Mouse (Mus musculus) lung, embryonic 16.5 days (tissue): ENCODE data around the gene Rasd2. TPM values are rescaled to one million over a fixed set of nuclear protein-coding genes. Genes with fewer than 3 reads are reported as not detected.

Experiments
- ATAC-seq: fragments of 200-750 bp; cut with Nextera tagmentation; 2 replicates; pipeline ENCODE4 v1.8.0; 2017; ENCODE audit warnings: low read depth, mild to moderate bottlenecking, moderate library complexity
- H3K27ac ChIP-seq: fragments of 300-500 bp; sonication (generic); 2 replicates; pipeline ENCODE4 v1.5.1; 2014; ENCODE audit warnings: mild to moderate bottlenecking, control low read depth, low read length
- H3K27me3 ChIP-seq: fragments of 300-500 bp; sonication (generic); 2 replicates; pipeline ENCODE4 v1.6.1; 2014; ENCODE audit warnings: low read depth, low read length, mixed read lengths; ENCODE audit not compliant: control insufficient read depth, insufficient read depth
- H3K36me3 ChIP-seq: fragments of 300-500 bp; sonication (generic); 2 replicates; pipeline ENCODE4 v1.6.1; 2014; ENCODE audit warnings: low read length; ENCODE audit not compliant: control insufficient read depth, insufficient read depth
- H3K4me1 ChIP-seq: fragments of 300-500 bp; sonication (generic); replicated peaks from 2 replicates; pipeline ENCODE4 v1.6.1; 2014; ENCODE audit warnings: low read length, mixed read lengths; ENCODE audit not compliant: control insufficient read depth, insufficient read depth
- H3K4me2 ChIP-seq: fragments of 300-500 bp; sonication (generic); 2 replicates; pipeline ENCODE4 v1.6.1; 2014; ENCODE audit warnings: low read depth, low read length, control low read depth
- H3K4me3 ChIP-seq: fragments of 300-500 bp; sonication (generic); 2 replicates; pipeline ENCODE4 v1.5.1; 2014; ENCODE audit warnings: mild to moderate bottlenecking, low read length, control low read depth
- H3K9ac ChIP-seq: fragments of 300-500 bp; sonication (generic); 2 replicates; pipeline ENCODE4 v1.6.1; 2014; ENCODE audit warnings: low read length, control low read depth
- H3K9me3 ChIP-seq: fragments of 300-500 bp; sonication (generic); 2 replicates; pipeline ENCODE4 v1.6.1; 2016; ENCODE audit warnings: low read length; ENCODE audit not compliant: control insufficient read depth
- WGBS: fragments of 180-500 bp; shearing (Covaris S2); extraction: QIAGEN DNeasy Blood & Tissue Kit; methylation state at CpG from one replicate; pipeline ENCODE4 v1.1.7; 2014; 5-methylcytosine and 5-hydroxymethylcytosine counted together
- polyA plus RNA-seq: library from polyadenylated mRNA; unstranded; fragments of >200 nt; fragmentation: Nextera tagmentation; extraction: Ambion mirVana; gene quantifications from 2 replicates; pipeline ENCODE4 v1.2.1, GENCODE M21; 2015

Gene Rasd2
- polyA plus RNA-seq, 1 experiment from 2014 or later = 0.59 TPM

DNA sequence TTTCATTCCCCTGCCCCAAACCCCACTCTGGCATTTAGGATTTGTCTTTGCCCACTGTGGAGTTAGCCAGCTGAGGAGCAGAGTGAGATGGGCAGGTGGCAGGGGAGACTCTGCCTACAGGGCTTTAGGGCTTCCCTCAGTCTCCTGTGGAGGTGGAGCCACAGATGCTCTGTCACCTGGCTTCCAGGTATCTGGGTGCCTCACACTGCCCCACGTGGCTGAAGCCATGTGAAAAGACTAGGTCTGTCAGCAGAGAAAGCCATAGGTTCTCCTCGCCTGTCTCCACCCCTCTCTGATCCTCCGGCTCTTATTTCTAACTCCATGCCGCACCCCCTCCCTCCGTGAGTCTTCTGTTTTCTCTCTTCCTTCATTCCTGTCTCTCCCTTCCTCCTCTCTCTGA lies 2.2 kb downstream of the Rasd2 start:
- H3K36me3 ChIP-seq = no peaks in the 10 kb centered on the region
- no peak for ATAC-seq
- H3K4me1 ChIP-seq = peaks cover 16% of the 10 kb centered on the region
- no peak overlapping the region for H3K4me2 ChIP-seq
- H3K9me3 ChIP-seq = no peaks in the 10 kb centered on the region
- peaks cover 25% of the 10 kb centered on the region for H3K27me3 ChIP-seq
- no peak overlapping the region for H3K27ac ChIP-seq
- H3K4me3 ChIP-seq = no peak overlapping the region
- WGBS = 9% methylated on average over 5 of the region's 5 CpGs
- no peak overlapping the region for H3K9ac ChIP-seq

DNA sequence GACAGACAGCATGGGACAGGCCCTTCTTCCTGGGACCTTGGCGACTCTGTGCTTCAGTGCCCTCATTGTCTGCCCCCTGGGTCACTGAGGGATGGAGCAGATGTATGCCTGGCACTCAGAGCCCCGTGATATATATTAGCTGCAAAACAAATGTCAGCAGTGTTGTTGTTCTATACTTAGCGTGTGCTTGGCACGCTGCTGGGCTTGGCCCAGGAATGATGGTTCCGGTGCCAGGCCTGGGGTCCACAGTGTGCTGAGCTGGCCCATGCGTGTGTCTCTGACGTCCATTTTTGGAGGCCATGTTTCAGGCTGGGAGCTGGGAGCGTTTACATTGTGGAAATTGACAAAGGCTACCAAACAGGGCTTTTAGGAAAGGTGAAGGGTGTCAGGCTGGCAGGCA lies 3.1 kb downstream of the Rasd2 start:
- 76% methylated on average over 8 of the region's 8 CpGs for WGBS
- no peak overlapping the region for H3K27ac ChIP-seq
- H3K9me3 ChIP-seq = no peaks in the 10 kb centered on the region
- no peaks in the 10 kb centered on the region for H3K36me3 ChIP-seq
- H3K4me1 ChIP-seq = peaks cover 14% of the 10 kb centered on the region
- no peak overlapping the region for H3K4me3 ChIP-seq
- ATAC-seq = no peak
- H3K27me3 ChIP-seq = peaks cover 25% of the 10 kb centered on the region
- no peak overlapping the region for H3K4me2 ChIP-seq
- H3K9ac ChIP-seq = no peak overlapping the region

DNA sequence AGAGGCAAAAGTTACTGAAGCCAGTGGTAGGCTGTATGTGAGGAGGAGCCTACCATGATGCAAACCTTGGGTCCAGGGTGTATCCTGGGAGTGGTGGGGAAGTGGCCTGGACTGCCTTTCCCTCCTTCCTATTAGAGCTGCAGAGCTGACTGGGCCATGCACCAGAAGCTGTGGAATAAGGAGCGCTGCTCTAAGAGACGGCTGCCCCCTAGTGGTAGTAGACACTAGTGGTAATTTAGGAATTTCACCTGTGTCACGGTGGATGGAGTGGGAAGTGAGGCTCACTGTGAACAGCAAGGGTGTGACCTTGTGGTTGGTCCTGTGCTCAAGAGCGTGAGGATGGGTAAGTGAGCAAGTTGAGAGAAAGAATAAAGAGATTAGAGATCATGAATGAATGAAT lies 4.2 kb downstream of the Rasd2 start:
- Histone ChIP-seq H3K4me2 (no peak overlapping the region), H3K4me1 (peaks cover 8% of the 10 kb centered on the region), H3K27ac (no peak overlapping the region), H3K9me3 (no peaks in the 10 kb centered on the region), H3K36me3 (no peaks in the 10 kb centered on the region), H3K9ac (no peak overlapping the region), H3K4me3 (no peak overlapping the region), H3K27me3 (peaks cover 25% of the 10 kb centered on the region)
- ATAC-seq = 0 out of 2 replicates have a peak, but pooled peaks have one; percentile 4
- WGBS = 9% methylated on average over 4 of the region's 4 CpGs

DNA sequence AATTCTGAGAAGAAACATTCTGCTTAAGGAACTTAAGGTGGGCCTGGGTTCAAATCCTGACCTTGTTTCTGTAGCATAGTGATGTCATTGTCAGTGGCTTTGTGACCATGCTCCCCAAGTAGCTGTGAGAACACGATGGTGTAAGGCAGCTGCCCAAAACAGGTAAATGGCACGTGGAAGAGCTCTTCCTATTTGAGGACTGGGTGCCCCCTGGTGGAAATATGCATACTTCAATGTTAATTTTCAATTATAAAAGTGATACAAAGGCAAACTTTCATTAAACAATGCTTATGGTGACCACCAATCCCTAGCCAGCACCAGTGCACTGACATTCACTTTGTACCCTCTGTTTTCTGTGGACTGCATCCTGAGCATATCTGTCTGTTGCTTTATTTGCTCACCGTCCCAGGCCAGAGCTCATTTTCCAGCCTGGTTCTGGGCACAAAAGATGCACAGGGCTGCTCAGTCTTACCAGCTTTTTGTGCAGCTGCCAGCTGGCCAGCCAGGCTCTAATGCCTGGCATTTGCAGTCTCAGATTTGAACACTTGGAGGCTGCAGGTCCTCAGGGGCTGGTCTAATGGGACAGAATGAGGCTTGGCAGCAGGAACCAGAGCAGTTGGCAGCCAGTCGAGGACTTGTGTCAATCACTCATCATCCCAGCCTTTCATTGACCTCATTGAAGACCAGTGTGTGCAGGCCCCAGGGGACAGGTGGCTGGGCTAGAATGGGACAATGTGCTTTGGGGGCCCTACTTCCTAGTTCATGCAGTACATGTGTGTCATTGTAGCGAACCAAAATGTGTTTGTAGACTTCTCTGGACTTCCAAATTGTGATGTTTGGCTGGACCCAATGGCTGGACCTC lies 6.4 kb downstream of the Rasd2 start:
- H3K27ac ChIP-seq = no peak overlapping the region
- 50% methylated on average over 5 of the region's 5 CpGs for WGBS
- peaks cover 7% of the 10 kb centered on the region for H3K27me3 ChIP-seq
- no peaks in the 10 kb centered on the region for H3K36me3 ChIP-seq
- no peak overlapping the region for H3K4me3 ChIP-seq
- ATAC-seq = no peak
- H3K9me3 ChIP-seq = no peaks in the 10 kb centered on the region
- no peaks in the 10 kb centered on the region for H3K4me1 ChIP-seq
- no peak overlapping the region for H3K9ac ChIP-seq
- no peak overlapping the region for H3K4me2 ChIP-seq

DNA sequence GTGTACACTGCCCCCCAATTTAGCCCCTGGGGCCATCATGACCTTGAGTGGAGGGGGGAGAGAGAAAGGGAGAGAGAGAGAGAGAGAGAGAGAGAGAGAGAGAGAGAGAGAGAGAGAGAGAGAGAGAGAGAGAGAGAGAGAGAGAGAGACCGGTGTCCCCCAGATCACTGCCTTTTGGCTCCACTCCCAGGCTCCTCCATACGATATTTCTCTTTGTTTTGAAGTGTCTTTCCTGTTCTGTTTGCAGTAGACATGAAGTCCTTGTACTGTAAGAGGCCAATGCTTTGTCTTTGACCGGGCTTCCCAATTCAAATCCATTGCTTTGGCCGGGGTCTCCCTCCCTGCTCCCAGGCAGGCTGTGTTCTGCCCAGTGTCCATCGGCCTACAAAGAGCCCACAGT lies 8.9 kb downstream of the Rasd2 start:
- H3K36me3 ChIP-seq = no peaks in the 10 kb centered on the region
- H3K9me3 ChIP-seq = no peaks in the 10 kb centered on the region
- no peak overlapping the region for H3K27ac ChIP-seq
- WGBS = 35% methylated on average over 5 of the region's 5 CpGs
- H3K4me1 ChIP-seq = no peaks in the 10 kb centered on the region
- H3K4me3 ChIP-seq = no peak overlapping the region
- H3K27me3 ChIP-seq = no peaks in the 10 kb centered on the region
- ATAC-seq = no peak
- H3K9ac ChIP-seq = no peak overlapping the region
- H3K4me2 ChIP-seq = no peak overlapping the region

DNA sequence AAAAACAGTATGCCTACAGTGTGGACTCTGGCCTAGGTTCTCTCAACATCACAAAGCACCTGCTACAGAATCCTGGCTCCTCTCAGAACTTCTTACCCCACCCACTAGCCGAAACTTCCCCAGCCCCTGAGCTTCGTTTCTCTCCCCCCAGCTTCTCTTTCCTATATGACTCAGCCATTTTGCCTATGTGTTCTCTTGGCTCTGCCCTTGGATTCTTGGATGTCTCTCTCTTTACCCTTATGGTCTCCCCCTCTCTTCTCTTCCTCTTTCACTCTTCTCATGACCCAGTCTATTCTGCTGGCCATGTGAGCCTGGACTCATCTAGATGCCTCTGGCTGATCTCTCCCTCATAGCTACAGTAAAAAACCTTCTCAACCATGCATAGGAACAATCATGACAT lies 13.0 kb downstream of the Rasd2 start:
- no peaks in the 10 kb centered on the region for H3K9me3 ChIP-seq

DNA sequence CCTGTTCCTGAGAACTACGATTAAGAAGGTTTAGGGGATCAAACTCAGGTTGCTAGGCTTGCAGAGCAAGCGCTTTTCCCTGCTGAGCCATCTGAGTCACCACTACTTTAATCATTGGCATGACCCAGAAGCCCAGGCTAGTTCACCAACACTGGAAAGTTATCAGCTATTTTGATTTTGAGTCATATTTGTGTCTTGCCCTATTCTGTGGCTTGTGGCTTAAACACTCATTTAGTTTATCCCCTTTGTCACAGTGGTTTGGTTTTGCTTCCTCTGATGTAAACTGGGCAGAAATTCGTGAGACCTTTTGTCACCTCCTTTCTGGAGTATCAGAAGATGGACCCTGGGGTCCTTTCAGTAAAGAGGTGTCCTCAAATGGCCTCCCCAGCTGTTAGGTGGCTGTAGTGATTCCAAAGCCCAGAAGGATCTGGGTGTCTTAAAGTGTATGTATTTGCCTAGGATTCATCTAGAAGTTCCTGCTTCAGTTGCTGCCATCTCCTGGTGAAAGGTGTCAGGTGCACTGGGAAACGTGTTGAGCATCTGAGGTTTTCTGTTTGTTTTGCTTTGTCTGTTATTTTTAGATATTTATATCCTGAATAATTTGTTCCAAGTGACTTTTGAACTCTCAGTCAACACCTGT lies 20.3 kb downstream of the Rasd2 start:
- no peak for ATAC-seq
- Histone ChIP-seq H3K36me3 (no peaks in the 10 kb centered on the region), H3K4me3 (no peak overlapping the region), H3K27me3 (no peaks in the 10 kb centered on the region), H3K9me3 (no peaks in the 10 kb centered on the region), H3K27ac (no peak overlapping the region), H3K4me2 (no peak overlapping the region), H3K4me1 (no peaks in the 10 kb centered on the region), H3K9ac (no peak overlapping the region)
- WGBS = 55% methylated on average over 4 of the region's 4 CpGs

More for the DNA sequence above, 13.0 kb downstream of the Rasd2 start:
- no peaks in the 10 kb centered on the region for H3K27me3 ChIP-seq
- H3K4me1 ChIP-seq = no peaks in the 10 kb centered on the region
- WGBS = 67% methylated on average over 2 of the region's 2 CpGs
- no peak overlapping the region for H3K4me2 ChIP-seq
- no peak overlapping the region for H3K27ac ChIP-seq
- ATAC-seq = no peak
- no peak overlapping the region for H3K4me3 ChIP-seq
- no peak overlapping the region for H3K9ac ChIP-seq
- H3K36me3 ChIP-seq = no peaks in the 10 kb centered on the region

DNA sequence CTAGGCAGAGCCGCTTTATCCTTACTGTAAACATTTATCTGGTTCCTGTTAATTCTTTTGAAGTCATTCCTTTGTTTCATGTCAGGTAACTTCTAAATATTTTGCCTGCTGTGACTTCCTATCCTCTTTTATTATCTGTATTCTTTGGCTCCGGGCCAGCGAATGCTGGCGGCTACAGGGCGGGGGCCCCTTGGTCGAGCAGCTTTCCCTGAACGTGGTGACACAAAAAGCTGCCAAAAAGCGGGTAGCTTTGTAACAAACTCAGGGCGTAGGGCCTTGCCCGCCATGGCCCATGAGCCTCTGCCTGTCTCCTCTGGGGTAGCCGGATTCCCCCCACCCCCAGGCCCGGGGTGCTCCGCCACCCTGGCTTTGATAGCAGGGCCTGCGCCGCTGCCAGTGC lies 33.6 kb downstream of the Rasd2 start:
- Histone ChIP-seq H3K9ac (no peak overlapping the region), H3K9me3 (peaks cover 8% of the 10 kb centered on the region), H3K4me3 (no peak overlapping the region), H3K4me1 (no peaks in the 10 kb centered on the region), H3K27me3 (no peaks in the 10 kb centered on the region), H3K4me2 (no peak overlapping the region), H3K36me3 (no peaks in the 10 kb centered on the region), H3K27ac (no peak overlapping the region)
- ATAC-seq = no peak
- 80% methylated on average over 15 of the region's 15 CpGs for WGBS

DNA sequence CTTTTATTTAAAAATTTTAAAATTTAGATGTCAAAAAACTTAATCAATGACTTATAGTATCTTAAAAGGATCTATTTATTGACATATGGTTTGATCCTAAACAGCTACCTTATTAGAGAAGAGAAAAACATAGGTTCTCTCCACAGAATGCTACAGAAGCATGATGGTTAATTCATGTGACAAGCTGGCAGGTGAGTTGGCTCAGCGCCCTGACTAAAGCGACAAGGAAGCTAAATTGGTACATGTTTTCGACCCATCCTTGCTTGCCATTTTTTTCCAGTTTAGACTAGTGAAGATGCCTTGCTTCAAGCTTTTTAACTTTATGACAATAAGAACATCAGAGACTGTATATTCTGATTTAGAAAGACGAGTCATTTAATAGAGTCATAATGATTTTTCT lies 35.4 kb downstream of the Rasd2 start:
- no peak overlapping the region for H3K4me3 ChIP-seq
- no peaks in the 10 kb centered on the region for H3K36me3 ChIP-seq
- 84% methylated on average over 4 of the region's 4 CpGs for WGBS
- H3K4me2 ChIP-seq = no peak overlapping the region
- H3K27ac ChIP-seq = no peak overlapping the region
- no peaks in the 10 kb centered on the region for H3K27me3 ChIP-seq
- peaks cover 8% of the 10 kb centered on the region for H3K9me3 ChIP-seq
- ATAC-seq = no peak
- H3K9ac ChIP-seq = no peak overlapping the region
- H3K4me1 ChIP-seq = no peaks in the 10 kb centered on the region
